Mouse (Mus musculus): Measurements from ENCODE around the gene Mocs2.

- TF ChIP-seq CTCF (conservative IDR thresholded peaks at IDR 0.05; ENCODE audit: low read length) (no peak), POU5F1 (IDR thresholded peaks at IDR 0.05; ENCODE audit: borderline replicate concordance, low read length) (no peak), NANOG (IDR thresholded peaks at IDR 0.05; ENCODE audit: borderline replicate concordance, low read length) (no peak)
These were observed 36.4 kb downstream of the Mocs2 start for GRCm38 (mm10) chr13:114854428-114854827.
